Mouse (Mus musculus) ES-E14 (cell line): ENCODE results near the gene Hdx. TPM values are rescaled to one million over a fixed set of nuclear protein-coding genes. Genes with fewer than 3 reads are reported as not detected.

Experiments used
- DNase-seq: peaks from one replicate; pipeline ENCODE4 v3.0.0-alpha.2; 2013; ENCODE audit warnings: low read depth, low spot score
- H3K27ac ChIP-seq: 2 replicates; pipeline ENCODE4 v1.5.1; 2012; ENCODE audit warnings: low read depth, mild to moderate bottlenecking, low read length, moderate library complexity, mixed read lengths; ENCODE audit not compliant: poor library complexity, insufficient read depth, severe bottlenecking
- H3K36me3 ChIP-seq: 2 replicates; pipeline ENCODE4 v1.6.1; 2012; ENCODE audit warnings: mild to moderate bottlenecking, low read length, moderate library complexity, mixed read lengths; ENCODE audit not compliant: control insufficient read depth, poor library complexity, insufficient read depth, severe bottlenecking
- H3K4me1 ChIP-seq, 2 experiments: fragments of 150-350 bp in 1 of 2; sonication (generic) in 1 of 2; 2 replicates each; pipeline ENCODE4 v1.6.1; 2012; ENCODE audit warnings: low read length in 2 of 2, mild to moderate bottlenecking in 1 of 2, mixed read lengths in 1 of 2; ENCODE audit not compliant: control insufficient read depth in 2 of 2, insufficient read depth in 2 of 2, poor library complexity in 1 of 2
- H3K4me3 ChIP-seq, 2 experiments: fragments of 150-350 bp in 1 of 2; sonication (generic) in 1 of 2; 2 replicates each; pipeline ENCODE4 v1.5.1; 2012; ENCODE audit warnings: low read length in 2 of 2, low read depth in 1 of 2, mild to moderate bottlenecking in 1 of 2, mixed read lengths in 1 of 2; ENCODE audit not compliant: insufficient read depth in 1 of 2, poor library complexity in 1 of 2, severe bottlenecking in 1 of 2
- H3K9ac ChIP-seq: 2 replicates; pipeline ENCODE4 v1.6.1; 2012; ENCODE audit warnings: low read depth, mild to moderate bottlenecking, low read length, mixed read lengths; ENCODE audit not compliant: poor library complexity, insufficient read depth, severe bottlenecking
- H3K9me3 ChIP-seq: fragments of 150-350 bp; sonication (generic); 2 replicates; pipeline ENCODE4 v1.6.1; 2012; ENCODE audit warnings: low read depth, mild to moderate bottlenecking, low read length; ENCODE audit not compliant: control insufficient read depth, insufficient read depth
- CHD2 ChIP-seq: IDR thresholded peaks from 2 replicates; pipeline ENCODE4 v1.6.1; 2014; ENCODE audit warnings: mild to moderate bottlenecking, low read depth, low read length, inconsistent platforms
- HCFC1 ChIP-seq: IDR thresholded peaks from 2 replicates; pipeline ENCODE4 v1.6.1; 2012; ENCODE audit warnings: low read length, inconsistent platforms, borderline replicate concordance; ENCODE audit not compliant: insufficient read depth
- MAFK ChIP-seq: IDR thresholded peaks from 2 replicates; pipeline ENCODE4 v1.6.1; 2014; ENCODE audit warnings: mild to moderate bottlenecking, low read depth, low read length, inconsistent platforms; ENCODE audit not compliant: insufficient read depth
- ZC3H11A ChIP-seq: IDR thresholded peaks from 2 replicates; pipeline ENCODE4 v1.6.1; 2012; ENCODE audit warnings: low read depth, mild to moderate bottlenecking, inconsistent platforms, low read length, borderline replicate concordance
- ZNF384 ChIP-seq: IDR thresholded peaks from 2 replicates; pipeline ENCODE4 v1.6.1; 2012; ENCODE audit warnings: low read depth, low read length, inconsistent platforms
- in situ Hi-C, 2 experiments: fragments of 600-800 bp; cut with MboI; formaldehyde crosslinking; loops; one replicate each; pipeline ENCODE4 v1.15.1; 2025; ENCODE audit warnings: low sequenced_read_pairs in 2 of 2, inconsistent platforms in 1 of 2; ENCODE audit not compliant: unreplicated experiment in 2 of 2
- total RNA-seq: library from RNA; depleted of rRNA; stranded (reverse); fragments of 300-350 nt; gene quantifications from 2 replicates; pipeline ENCODE4 v1.2.3, GENCODE M21; 2012; rRNA removed

Gene Hdx
- total RNA-seq, 1 experiment = 2.5 TPM

GRCm38 (mm10) chrX:111537859-111538258 lies 159.0 kb downstream of the Hdx start, which contains the start of gene Rps6ka6:
TSS of gene Rps6ka6 (minus strand) at chrX:111537959.
- Histone ChIP-seq H3K4me1 (no peaks in the 10 kb centered on the region), H3K9me3 (no peaks in the 10 kb centered on the region), H3K4me3 (no peak within 1 kb of the TSS), H3K9ac (no peak within 1 kb of the TSS), H3K27ac (no peak within 1 kb of the TSS), H3K36me3 (no peaks in the 10 kb centered on the region)
- no peak for TF ChIP-seq ZNF384
- TF ChIP-seq HCFC1 = no peak
- TF ChIP-seq CHD2 = no peak
- TF ChIP-seq MAFK = no peak
- no peak for TF ChIP-seq ZC3H11A
- in situ Hi-C loops = no loop called here
- no peak for DNase-seq

Other genes with a start within 250 kb of the Hdx start
- 41.4 and 66.8 TPM in 2 replicates for gene Rps6ka6, start 159.1 kb downstream of the Hdx start, total RNA-seq
- gene Gm45194, start 194.3 kb upstream of the Hdx start, total RNA-seq = 0.21 and 0.36 TPM in 2 replicates